Mouse (Mus musculus) hindbrain, embryonic 12.5 days (tissue): ENCODE results near the gene Id1. TPM values are rescaled to one million over a fixed set of nuclear protein-coding genes. Genes with fewer than 3 reads are reported as not detected.
A peak's percentile ranks its signal among the peaks of the same experiment; 100 is the strongest.

ENCODE experiments used
- ATAC-seq: fragments of 200-750 bp; cut with Nextera tagmentation; 2 replicates; pipeline ENCODE4 v1.8.0; 2017; ENCODE audit warnings: moderate TSS enrichment; ENCODE audit not compliant: low FRiP score
- H3K27ac ChIP-seq: fragments of 300-500 bp; sonication (generic); 2 replicates; pipeline ENCODE4 v1.5.1; 2016; ENCODE audit warnings: mild to moderate bottlenecking
- H3K27me3 ChIP-seq: fragments of 300-500 bp; sonication (generic); 2 replicates; pipeline ENCODE4 v1.6.1; 2016; ENCODE audit warnings: mild to moderate bottlenecking
- H3K36me3 ChIP-seq: fragments of 300-500 bp; sonication (generic); 2 replicates; pipeline ENCODE4 v1.6.1; 2016; ENCODE audit warnings: mild to moderate bottlenecking
- H3K4me1 ChIP-seq: fragments of 300-500 bp; sonication (generic); 2 replicates; pipeline ENCODE4 v1.6.1; 2016
- H3K4me2 ChIP-seq: fragments of 300-500 bp; sonication (generic); replicated peaks from 2 replicates; pipeline ENCODE4 v1.6.1; 2016; ENCODE audit warnings: mild to moderate bottlenecking
- H3K4me3 ChIP-seq: fragments of 300-500 bp; sonication (generic); 2 replicates; pipeline ENCODE4 v1.5.1; 2016; ENCODE audit warnings: mild to moderate bottlenecking
- H3K9ac ChIP-seq: fragments of 300-500 bp; sonication (generic); 2 replicates; pipeline ENCODE4 v1.6.1; 2016; ENCODE audit warnings: mild to moderate bottlenecking, moderate library complexity
- H3K9me3 ChIP-seq: fragments of 300-500 bp; sonication (generic); replicated peaks from 2 replicates; pipeline ENCODE4 v1.6.1; 2016; ENCODE audit warnings: mild to moderate bottlenecking
- WGBS: fragments of 180-500 bp; shearing (Covaris S2); methylation state at CpG from one replicate; pipeline ENCODE4 v1.1.7; 2016; 5-methylcytosine and 5-hydroxymethylcytosine counted together
- polyA plus RNA-seq: library from polyadenylated mRNA; unstranded; fragments of >200 nt; fragmentation: Nextera tagmentation; extraction: Ambion mirVana; gene quantifications from 2 replicates; pipeline ENCODE4 v1.2.1, GENCODE M21; 2016

Id1 gene
- polyA plus RNA-seq, 1 experiment from 2014 or later, result 157 TPM

- no peaks in the 10 kb centered on the region for H3K36me3 ChIP-seq
- no peak overlapping the region for H3K27ac ChIP-seq
- H3K27me3 ChIP-seq, result peaks cover 10% of the 10 kb centered on the region
- 61% methylated on average over 4 of the region's 4 CpGs for WGBS
- ATAC-seq, result no peak
- no peaks in the 10 kb centered on the region for H3K9me3 ChIP-seq
- H3K4me3 ChIP-seq, result no peak overlapping the region
- peaks cover 17% of the 10 kb centered on the region for H3K4me1 ChIP-seq
- no peak overlapping the region for H3K4me2 ChIP-seq
- H3K9ac ChIP-seq, result no peak overlapping the region
These were observed 22.3 kb downstream of the Id1 start for GRCm38 (mm10) chr2:152758351-152758750.

GRCm38 (mm10) chr2:152763310-152763709, 27.3 kb downstream of the Id1 start:
- Histone ChIP-seq H3K27ac (no peak overlapping the region), H3K4me2 (no peak overlapping the region), H3K4me1 (peaks cover 28% of the 10 kb centered on the region), H3K9ac (no peak overlapping the region), H3K27me3 (no peaks in the 10 kb centered on the region), H3K36me3 (no peaks in the 10 kb centered on the region), H3K9me3 (no peaks in the 10 kb centered on the region), H3K4me3 (no peak overlapping the region)
- 78% methylated on average over 6 of the region's 6 CpGs for WGBS
- no peak for ATAC-seq

- ATAC-seq, result peak; percentile 60
- Histone ChIP-seq H3K27ac (peak overlapping the region; percentile 40; the same call in 1 of the 2 replicates), H3K9me3 (no peaks in the 10 kb centered on the region), H3K4me3 (peak overlapping the region; percentile 13; the same call in 1 of the 2 replicates), H3K27me3 (no peaks in the 10 kb centered on the region), H3K9ac (peak overlapping the region; percentile 49), H3K4me2 (peak overlapping the region; percentile 49), H3K36me3 (no peaks in the 10 kb centered on the region), H3K4me1 (peaks cover 28% of the 10 kb centered on the region)
- 3% methylated on average over 13 of the region's 14 CpGs for whole genome bisulfite sequencing
These were observed 28.4 kb downstream of the Id1 start for GRCm38 (mm10) chr2:152764172-152765044.

DNA sequence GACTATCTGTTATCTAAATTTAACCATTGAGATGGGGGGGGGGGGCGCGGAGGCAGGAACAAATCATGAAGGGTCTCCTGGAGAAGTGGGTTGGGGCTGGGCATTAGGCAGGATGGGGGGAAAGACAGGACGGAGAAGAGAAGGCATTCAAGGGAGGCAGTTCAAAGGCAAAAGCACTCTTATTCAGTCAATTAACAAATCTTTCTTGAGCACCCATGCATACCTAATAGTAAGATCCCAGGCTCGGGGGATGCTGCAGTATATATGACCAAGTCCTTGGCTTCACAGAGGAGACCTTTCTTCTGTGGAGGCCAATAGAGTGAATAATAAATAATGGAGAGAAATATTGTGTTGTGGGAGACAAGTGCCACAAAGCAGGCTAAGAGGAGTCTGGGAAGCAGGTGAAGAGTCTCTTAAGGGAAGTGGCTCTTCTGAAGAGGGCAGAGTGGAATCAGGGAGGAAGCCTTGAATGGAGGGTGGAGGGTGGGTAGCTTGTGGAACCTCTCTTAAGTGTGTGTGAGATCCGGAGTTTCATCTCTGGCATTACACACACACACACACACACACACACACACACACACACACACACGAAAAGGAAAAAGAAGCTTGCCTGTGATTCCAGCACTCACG, 29.1 kb downstream of the Id1 start:
- Histone ChIP-seq H3K4me3 (0 out of 2 replicates have a peak overlapping the region, but pooled peaks have one; percentile 13), H3K27me3 (no peaks in the 10 kb centered on the region), H3K4me2 (peak overlapping the region; percentile 49), H3K4me1 (peaks cover 28% of the 10 kb centered on the region), H3K27ac (0 out of 2 replicates have a peak overlapping the region, but pooled peaks have one; percentile 13), H3K9me3 (no peaks in the 10 kb centered on the region), H3K36me3 (no peaks in the 10 kb centered on the region), H3K9ac (peak overlapping the region; percentile 49)
- WGBS, result 26% methylated on average over 6 of the region's 7 CpGs
- ATAC-seq, result no peak; the same call in 1 of the 2 replicates

DNA sequence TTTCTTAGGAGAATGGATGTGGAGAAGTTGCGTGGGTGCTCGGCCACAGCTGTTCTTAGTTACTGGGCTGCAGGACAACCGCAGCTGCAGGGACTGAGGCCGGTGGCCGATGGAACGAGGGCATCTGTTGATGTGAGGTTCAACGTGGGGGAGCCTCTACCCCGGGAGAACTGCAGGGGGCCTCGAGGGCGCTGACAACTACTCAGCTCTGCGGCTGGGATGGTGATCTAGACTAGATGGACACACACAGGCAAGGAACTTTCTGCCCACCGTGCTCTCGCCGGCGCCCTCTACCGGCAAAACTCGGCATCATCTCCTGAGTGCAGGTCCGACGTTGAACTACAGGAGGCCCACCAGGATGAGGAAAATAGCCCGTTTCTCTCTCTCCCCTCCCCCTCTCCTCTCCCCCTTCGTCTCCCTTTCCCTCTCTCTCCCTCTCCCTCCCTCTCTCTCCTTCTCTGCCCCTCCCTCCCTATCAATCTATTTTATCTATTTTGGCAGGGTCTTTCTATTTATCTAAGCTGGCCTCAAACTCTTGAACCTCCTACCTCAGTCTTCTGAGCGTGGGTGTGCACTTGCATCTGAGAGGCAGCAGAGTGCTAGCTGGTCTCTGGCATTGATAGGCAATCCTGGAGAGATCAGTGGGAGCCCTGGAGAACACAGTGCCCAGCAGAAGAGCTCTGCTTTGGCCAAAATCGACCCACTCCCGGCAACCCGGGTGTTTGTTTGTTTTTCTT, 30.5 kb downstream of the Id1 start:
- Histone ChIP-seq H3K9me3 (no peaks in the 10 kb centered on the region), H3K4me1 (peaks cover 28% of the 10 kb centered on the region), H3K4me2 (no peak overlapping the region), H3K27ac (no peak overlapping the region), H3K9ac (no peak overlapping the region), H3K4me3 (no peak overlapping the region), H3K36me3 (no peaks in the 10 kb centered on the region), H3K27me3 (no peaks in the 10 kb centered on the region)
- 20% methylated on average over 25 of the region's 25 CpGs for WGBS
- ATAC-seq, result peak; percentile 20; the same call in 1 of the 2 replicates

GRCm38 (mm10) chr2:152767618-152768271, 31.7 kb downstream of the Id1 start:
- H3K4me1 ChIP-seq, result peaks cover 28% of the 10 kb centered on the region

GRCm38 (mm10) chr2:152769677-152770076, 33.6 kb downstream of the Id1 start:
- no peak overlapping the region for H3K4me2 ChIP-seq
- H3K4me3 ChIP-seq, result no peak overlapping the region
- no peak overlapping the region for H3K27ac ChIP-seq
- 88% methylated on average over 7 of the region's 7 CpGs for WGBS
- H3K36me3 ChIP-seq, result no peaks in the 10 kb centered on the region
- H3K27me3 ChIP-seq, result no peaks in the 10 kb centered on the region
- H3K4me1 ChIP-seq, result peaks cover 21% of the 10 kb centered on the region
- H3K9me3 ChIP-seq, result no peaks in the 10 kb centered on the region
- no peak for ATAC-seq
- H3K9ac ChIP-seq, result no peak overlapping the region

More at GRCm38 (mm10) chr2:152767618-152768271, 31.7 kb downstream of the Id1 start:
- H3K27ac ChIP-seq, result no peak overlapping the region
- H3K9ac ChIP-seq, result no peak overlapping the region
- H3K4me2 ChIP-seq, result no peak overlapping the region
- no peak for ATAC-seq
- H3K4me3 ChIP-seq, result no peak overlapping the region
- H3K36me3 ChIP-seq, result no peaks in the 10 kb centered on the region
- H3K27me3 ChIP-seq, result no peaks in the 10 kb centered on the region
- no peaks in the 10 kb centered on the region for H3K9me3 ChIP-seq
- 57% methylated on average over 12 of the region's 12 CpGs for WGBS

- H3K27ac ChIP-seq, result no peak overlapping the region
- H3K4me1 ChIP-seq, result 0 out of 2 replicates have a peak, but pooled peaks cover 5% of the 10 kb centered on the region
- no peaks in the 10 kb centered on the region for H3K27me3 ChIP-seq
- H3K4me2 ChIP-seq, result no peak overlapping the region
- no peaks in the 10 kb centered on the region for H3K36me3 ChIP-seq
- no peak for ATAC-seq
- H3K9me3 ChIP-seq, result no peaks in the 10 kb centered on the region
- no peak overlapping the region for H3K9ac ChIP-seq
- WGBS, result 94% methylated on average over 9 of the region's 9 CpGs
- H3K4me3 ChIP-seq, result no peak overlapping the region
These were observed 35.5 kb downstream of the Id1 start for GRCm38 (mm10) chr2:152771571-152771970.

GRCm38 (mm10) chr2:152772231-152772630, 36.2 kb downstream of the Id1 start:
- 30% methylated on average over 1 of the region's 1 CpGs for WGBS
- Histone ChIP-seq H3K4me2 (no peak overlapping the region), H3K9me3 (no peaks in the 10 kb centered on the region), H3K36me3 (no peaks in the 10 kb centered on the region), H3K4me1 (0 out of 2 replicates have a peak, but pooled peaks cover 5% of the 10 kb centered on the region), H3K4me3 (no peak overlapping the region), H3K27ac (no peak overlapping the region), H3K27me3 (no peaks in the 10 kb centered on the region), H3K9ac (no peak overlapping the region)
- no peak for ATAC-seq

DNA sequence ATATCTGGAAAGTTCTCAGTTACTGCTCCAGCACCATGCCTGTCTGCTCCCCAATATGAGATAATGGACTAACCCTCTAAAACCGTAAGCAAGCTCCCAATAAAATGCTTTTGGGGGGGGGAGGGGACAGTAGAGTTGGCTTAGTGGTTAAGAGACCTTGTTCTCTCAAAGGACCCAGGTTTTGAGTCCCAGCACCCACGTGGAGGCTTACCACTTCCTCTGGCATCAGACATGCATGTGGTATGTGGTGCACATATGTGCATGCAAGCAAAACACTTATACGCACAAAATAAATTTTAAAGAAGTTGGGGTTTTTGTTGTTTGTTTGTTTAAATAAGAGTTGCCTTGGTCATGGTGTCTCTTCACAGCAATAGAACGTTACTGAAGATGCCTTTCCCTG, 39.3 kb downstream of the Id1 start:
- peaks cover 6% of the 10 kb centered on the region; the same call in 1 of the 2 replicates for H3K36me3 ChIP-seq
- H3K4me2 ChIP-seq, result no peak overlapping the region
- no peak overlapping the region for H3K9ac ChIP-seq
- no peaks in the 10 kb centered on the region for H3K9me3 ChIP-seq
- H3K4me3 ChIP-seq, result no peak overlapping the region
- no peak overlapping the region for H3K27ac ChIP-seq
- ATAC-seq, result no peak
- WGBS, result 79% methylated on average over 4 of the region's 4 CpGs
- no peaks in the 10 kb centered on the region for H3K27me3 ChIP-seq
- H3K4me1 ChIP-seq, result no peaks in the 10 kb centered on the region

DNA sequence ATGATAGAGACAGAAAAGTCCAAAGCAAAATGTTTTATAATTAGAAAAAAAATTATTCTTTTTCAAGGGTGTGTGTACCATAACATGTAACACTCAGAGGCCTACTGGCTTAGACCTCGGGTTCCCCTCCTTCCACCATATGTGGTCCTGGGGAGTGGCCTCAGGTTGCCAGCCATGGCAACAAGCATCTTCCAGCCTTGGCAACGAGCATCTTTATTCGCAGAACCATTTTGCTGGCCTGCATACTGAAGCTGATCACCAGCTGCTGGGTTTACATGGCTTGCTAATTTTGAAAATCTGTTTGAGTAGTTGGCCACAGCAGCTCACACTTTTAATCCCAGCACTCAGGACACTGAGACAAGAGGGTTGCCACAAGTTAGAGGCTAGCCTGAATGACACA, 40.0 kb downstream of the Id1 start:
- Histone ChIP-seq H3K9ac (no peak overlapping the region), H3K27ac (no peak overlapping the region), H3K4me3 (no peak overlapping the region), H3K4me2 (no peak overlapping the region), H3K4me1 (no peaks in the 10 kb centered on the region), H3K27me3 (no peaks in the 10 kb centered on the region), H3K36me3 (peaks cover 12% of the 10 kb centered on the region; the same call in 1 of the 2 replicates), H3K9me3 (no peaks in the 10 kb centered on the region)
- WGBS, result 87% methylated on average over 3 of the region's 3 CpGs
- ATAC-seq, result no peak
